Mouse (Mus musculus) kidney, postnatal 0 days (tissue): ENCODE measurements around the gene Tuba4a. TPM values are rescaled to one million over a fixed set of nuclear protein-coding genes. Genes with fewer than 3 reads are reported as not detected.
"Not testable (repeated sequence)": the region's sequence is repeated elsewhere in the genome, so short reads cannot be mapped to it uniquely, and the experiment has no call there.

ENCODE experiments used
- ATAC-seq: fragments of 200-750 bp; cut with Nextera tagmentation; replicated peaks from 2 replicates; pipeline ENCODE4 v1.8.0; 2017; ENCODE audit warnings: low read depth, moderate number of reproducible peaks, moderate TSS enrichment, moderate library complexity; ENCODE audit not compliant: low FRiP score
- DNase-seq: peaks from one replicate; pipeline ENCODE4 v3.0.0-alpha.2; 2016; ENCODE audit warnings: low spot score
- H3K27ac ChIP-seq: fragments of 300-500 bp; sonication (generic); 2 replicates; pipeline ENCODE4 v1.5.1; 2014; ENCODE audit warnings: mild to moderate bottlenecking
- H3K27me3 ChIP-seq: fragments of 300-500 bp; sonication (generic); 2 replicates; pipeline ENCODE4 v1.6.1; 2014; ENCODE audit warnings: low read length, mixed read lengths; ENCODE audit not compliant: insufficient read depth
- H3K36me3 ChIP-seq: fragments of 300-500 bp; sonication (generic); 2 replicates; pipeline ENCODE4 v1.6.1; 2014; ENCODE audit warnings: low read length, mixed read lengths; ENCODE audit not compliant: insufficient read depth
- H3K4me1 ChIP-seq: fragments of 300-500 bp; sonication (generic); replicated peaks from 2 replicates; pipeline ENCODE4 v1.6.1; 2014; ENCODE audit warnings: antibody characterized with exemption, low read length, mixed read lengths; ENCODE audit not compliant: insufficient read depth
- H3K4me2 ChIP-seq: fragments of 300-500 bp; sonication (generic); 2 replicates; pipeline ENCODE4 v1.6.1; 2014; ENCODE audit warnings: mild to moderate bottlenecking, low read length, moderate library complexity, mixed read lengths
- H3K4me3 ChIP-seq: fragments of 300-500 bp; sonication (generic); replicated peaks from 2 replicates; pipeline ENCODE4 v1.5.1; 2014; ENCODE audit warnings: low read depth, low read length
- H3K9ac ChIP-seq: fragments of 300-500 bp; sonication (generic); 2 replicates; pipeline ENCODE4 v1.6.1; 2014; ENCODE audit warnings: low read depth, low read length
- H3K9me3 ChIP-seq: fragments of 300-500 bp; sonication (generic); replicated peaks from 2 replicates; pipeline ENCODE4 v1.6.1; 2016; ENCODE audit warnings: low read length, inconsistent platforms, mixed read lengths
- CTCF ChIP-seq: IDR thresholded peaks from 2 replicates; pipeline ENCODE4 v1.5.1; 2016; ENCODE audit warnings: antibody characterized with exemption, low read depth, mild to moderate bottlenecking, moderate library complexity
- WGBS: fragments of 180-500 bp; shearing (Covaris S2); extraction: QIAGEN DNeasy Blood & Tissue Kit; methylation state at CpG from one replicate; pipeline ENCODE4 v1.1.7; 2014; 5-methylcytosine and 5-hydroxymethylcytosine counted together
- polyA plus RNA-seq: library from polyadenylated mRNA; unstranded; fragments of >200 nt; fragmentation: Nextera tagmentation; extraction: Ambion mirVana; gene quantifications from 2 replicates; pipeline ENCODE4 v1.2.1, GENCODE M21; 2015

Tuba4a gene
- polyA plus RNA-seq, 1 experiment from 2014 or later = 171 TPM

- H3K27me3 ChIP-seq = no peaks in the 10 kb centered on the region
- no peak for DNase-seq
- no peak overlapping the region for H3K4me2 ChIP-seq
- H3K36me3 ChIP-seq = peaks cover 16% of the 10 kb centered on the region; the same call in 1 of the 2 replicates
- no peak for ATAC-seq
- no peak overlapping the region for H3K4me3 ChIP-seq
- H3K27ac ChIP-seq = no peak overlapping the region
- no peak overlapping the region for H3K9ac ChIP-seq
- H3K4me1 ChIP-seq = no peaks in the 10 kb centered on the region; the same call in 1 of the 2 replicates
- TF ChIP-seq CTCF = no peak
- no peaks in the 10 kb centered on the region for H3K9me3 ChIP-seq
- WGBS = 76% methylated on average over 10 of the region's 10 CpGs
Measured at GRCm38 (mm10) chr1:75239591-75239990, 19.9 kb upstream of the Tuba4a start.

- Histone ChIP-seq H3K4me2 (peak within 1 kb of the TSS; percentile 95), H3K4me1 (no peaks in the 10 kb centered on the region; the same call in 1 of the 2 replicates), H3K4me3 (peak within 1 kb of the TSS; percentile 60), H3K27me3 (no peaks in the 10 kb centered on the region), H3K27ac (peak within 1 kb of the TSS; percentile 88), H3K9ac (peak within 1 kb of the TSS; percentile 79), H3K36me3 (peaks cover 8% of the 10 kb centered on the region; the same call in 1 of the 2 replicates), H3K9me3 (no peaks in the 10 kb centered on the region)
- ATAC-seq (peak; percentile 95), DNase-seq (peak; percentile 88)
- TF ChIP-seq CTCF = no peak
- under 1% methylated on average over 63 of the region's 64 CpGs for WGBS
Measured at GRCm38 (mm10) chr1:75236117-75237050, 16.7 kb upstream of the Tuba4a start, which contains the start of gene Dnajb2. Gene Dnajb2 (plus strand): TSS chr1:75236406.

- WGBS = under 1% methylated on average over 8 of the region's 8 CpGs
Measured at GRCm38 (mm10) chr1:75234606-75235005, 14.9 kb upstream of the Tuba4a start.

GRCm38 (mm10) chr1:75232489-75232888 lies 12.8 kb upstream of the Tuba4a start:
- TF ChIP-seq CTCF = 0 out of 2 replicates have a peak, but pooled peaks have one; percentile 33
- 71% methylated on average over 4 of the region's 4 CpGs for WGBS
- not testable (repeated sequence) for H3K9ac ChIP-seq, H3K4me1 ChIP-seq, H3K36me3 ChIP-seq, ATAC-seq, H3K27me3 ChIP-seq, H3K9me3 ChIP-seq, H3K27ac ChIP-seq, DNase-seq, H3K4me3 ChIP-seq, H3K4me2 ChIP-seq

More at GRCm38 (mm10) chr1:75234606-75235005, 14.9 kb upstream of the Tuba4a start:
- DNase-seq = peak; percentile 90
- 0 out of 2 replicates have a peak, but pooled peaks cover 4% of the 10 kb centered on the region for H3K36me3 ChIP-seq
- H3K9me3 ChIP-seq = no peaks in the 10 kb centered on the region
- H3K27me3 ChIP-seq = no peaks in the 10 kb centered on the region
- no peak for ATAC-seq
- no peak overlapping the region for H3K27ac ChIP-seq
- peak; percentile 74 for TF ChIP-seq CTCF
- H3K9ac ChIP-seq = no peak overlapping the region
- H3K4me1 ChIP-seq = no peaks in the 10 kb centered on the region; the same call in 1 of the 2 replicates
- H3K4me2 ChIP-seq = 0 out of 2 replicates have a peak overlapping the region, but pooled peaks have one; percentile 14
- H3K4me3 ChIP-seq = no peak overlapping the region

GRCm38 (mm10) chr1:75231664-75232152 lies 12.0 kb upstream of the Tuba4a start, which contains the start of gene A630095N17Rik:
Gene A630095N17Rik (minus strand): TSS chr1:75232102.
- no peaks in the 10 kb centered on the region for H3K9me3 ChIP-seq
- no peaks in the 10 kb centered on the region for H3K27me3 ChIP-seq
- 70% methylated on average over 5 of the region's 5 CpGs for WGBS
- H3K36me3 ChIP-seq = no peaks in the 10 kb centered on the region
- H3K4me1 ChIP-seq = no peaks in the 10 kb centered on the region; the same call in 1 of the 2 replicates
- H3K9ac ChIP-seq = no peak within 1 kb of the TSS
- DNase-seq (no peak), ATAC-seq (no peak)
- no peak for TF ChIP-seq CTCF
- no peak within 1 kb of the TSS for H3K27ac ChIP-seq
- H3K4me3 ChIP-seq = no peak within 1 kb of the TSS
- no peak within 1 kb of the TSS for H3K4me2 ChIP-seq

- WGBS = 71% methylated on average over 4 of the region's 4 CpGs
- no peak for TF ChIP-seq CTCF
- Histone ChIP-seq H3K9ac (no peak overlapping the region), H3K9me3 (no peaks in the 10 kb centered on the region), H3K4me2 (no peak overlapping the region), H3K4me3 (no peak overlapping the region), H3K36me3 (no peaks in the 10 kb centered on the region), H3K27me3 (no peaks in the 10 kb centered on the region), H3K27ac (no peak overlapping the region), H3K4me1 (no peaks in the 10 kb centered on the region; the same call in 1 of the 2 replicates)
- ATAC-seq = no peak
- no peak for DNase-seq
Measured at GRCm38 (mm10) chr1:75231224-75231623, 11.6 kb upstream of the Tuba4a start.
